Mouse (Mus musculus): ENCODE data around the gene Apbb2. TPM values are rescaled to one million over a fixed set of nuclear protein-coding genes. Genes with fewer than 3 reads are reported as not detected.

Apbb2 gene
- polyA plus RNA-seq, 1 experiment from 2014 or later: 63.9 TPM

DNA sequence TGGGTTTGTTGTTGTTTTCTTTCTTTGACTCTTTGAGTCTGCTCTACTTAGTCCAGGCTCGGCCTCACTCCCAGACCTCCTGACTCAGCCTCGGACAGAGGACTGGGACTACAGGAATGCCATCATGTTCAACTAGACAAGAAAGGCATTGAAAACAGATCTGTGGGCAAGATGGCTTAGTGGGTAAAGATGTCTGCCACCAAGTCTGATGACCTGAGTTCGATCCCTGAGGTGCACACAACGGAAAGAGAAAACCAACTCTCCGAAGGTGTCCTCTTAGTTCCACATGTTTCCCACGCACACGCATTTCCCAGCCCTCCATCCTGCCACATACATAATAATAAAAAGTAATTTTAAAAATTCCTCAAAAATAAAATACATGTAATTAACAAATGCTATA, 106.1 kb downstream of the Apbb2 start:
- Histone ChIP-seq H3K4me2 (replicated peaks) (no peak overlapping the region), H3K27me3 (no peaks in the 10 kb centered on the region), H3K36me3 (no peaks in the 10 kb centered on the region), H3K27ac (no peak overlapping the region), H3K9me3 (no peaks in the 10 kb centered on the region), H3K4me3 (no peak overlapping the region), H3K9ac (no peak overlapping the region), H3K4me1 (peaks cover 60% of the 10 kb centered on the region)
- WGBS: 92% methylated on average over 7 of the region's 7 CpGs
- ATAC-seq (ENCODE audit: low FRiP score, low read depth): no peak

GRCm38 (mm10) chr5:66510716-66511115, 107.9 kb downstream of the Apbb2 start:
- Histone ChIP-seq H3K27me3 (no peaks in the 10 kb centered on the region), H3K4me3 (no peak overlapping the region), H3K4me1 (peaks cover 49% of the 10 kb centered on the region), H3K27ac (no peak overlapping the region), H3K4me2 (replicated peaks) (no peak overlapping the region), H3K9ac (no peak overlapping the region), H3K9me3 (no peaks in the 10 kb centered on the region), H3K36me3 (no peaks in the 10 kb centered on the region)
- 73% methylated on average over 5 of the region's 7 CpGs for WGBS
- ATAC-seq (ENCODE audit: low FRiP score, low read depth): no peak

- Histone ChIP-seq H3K9me3 (no peaks in the 10 kb centered on the region), H3K27ac (no peak overlapping the region), H3K27me3 (no peaks in the 10 kb centered on the region), H3K4me1 (peaks cover 39% of the 10 kb centered on the region), H3K9ac (no peak overlapping the region), H3K36me3 (no peaks in the 10 kb centered on the region), H3K4me2 (replicated peaks) (no peak overlapping the region), H3K4me3 (no peak overlapping the region)
- 65% methylated on average over 5 of the region's 5 CpGs for WGBS
- no peak for ATAC-seq (ENCODE audit: low FRiP score, low read depth)
Observed at GRCm38 (mm10) chr5:66509151-66509550, 109.4 kb downstream of the Apbb2 start.

GRCm38 (mm10) chr5:66505578-66505977, 113.0 kb downstream of the Apbb2 start:
- Histone ChIP-seq H3K27me3 (no peaks in the 10 kb centered on the region), H3K4me3 (no peak overlapping the region), H3K4me1 (peaks cover 40% of the 10 kb centered on the region), H3K9ac (no peak overlapping the region), H3K36me3 (no peaks in the 10 kb centered on the region), H3K9me3 (no peaks in the 10 kb centered on the region; the same call in 1 of the 2 replicates), H3K27ac (no peak overlapping the region), H3K4me2 (replicated peaks) (no peak overlapping the region)
- 83% methylated on average over 3 of the region's 3 CpGs for WGBS
- no peak for ATAC-seq (ENCODE audit: low FRiP score, low read depth)

DNA sequence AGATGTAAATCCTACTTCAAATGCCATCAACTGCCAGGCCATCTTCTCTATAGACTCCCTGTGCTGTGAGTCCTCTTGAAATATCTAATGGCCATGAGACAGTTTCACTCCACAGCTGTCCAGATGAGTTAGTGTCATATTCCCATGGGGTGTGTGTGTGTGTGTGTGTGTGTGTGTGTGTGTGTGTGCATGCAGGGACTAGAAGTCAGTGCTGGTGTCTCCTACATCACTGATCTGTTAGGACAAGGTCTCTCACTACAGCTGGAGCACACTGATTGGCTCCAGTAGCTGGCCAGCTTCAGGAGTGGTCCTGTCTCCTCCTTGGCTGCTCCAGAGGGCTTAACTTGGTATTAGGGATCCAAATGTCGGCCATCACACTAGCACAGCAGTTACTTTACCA, 113.5 kb downstream of the Apbb2 start:
- H3K27me3 ChIP-seq: no peaks in the 10 kb centered on the region
- H3K4me3 ChIP-seq: no peak overlapping the region
- 78% methylated on average over 1 of the region's 1 CpGs for WGBS

GRCm38 (mm10) chr5:66504434-66504747, 114.2 kb downstream of the Apbb2 start:
- Histone ChIP-seq H3K9me3 (no peaks in the 10 kb centered on the region; the same call in 1 of the 2 replicates), H3K27me3 (no peaks in the 10 kb centered on the region), H3K36me3 (no peaks in the 10 kb centered on the region), H3K4me3 (no peak overlapping the region), H3K4me2 (replicated peaks) (no peak overlapping the region), H3K4me1 (peaks cover 30% of the 10 kb centered on the region), H3K9ac (0 out of 2 replicates have a peak overlapping the region, but pooled peaks have one; percentile 20), H3K27ac (no peak overlapping the region)
- no peak for ATAC-seq (ENCODE audit: low FRiP score, low read depth)
- 79% methylated on average over 6 of the region's 6 CpGs for WGBS

More for the DNA sequence above, 113.5 kb downstream of the Apbb2 start:
- no peaks in the 10 kb centered on the region; the same call in 1 of the 2 replicates for H3K9me3 ChIP-seq
- no peak overlapping the region for H3K4me2 ChIP-seq (replicated peaks)
- H3K27ac ChIP-seq: no peak overlapping the region
- ATAC-seq (ENCODE audit: low FRiP score, low read depth): no peak
- no peak overlapping the region for H3K9ac ChIP-seq
- no peaks in the 10 kb centered on the region for H3K36me3 ChIP-seq
- H3K4me1 ChIP-seq: peaks cover 37% of the 10 kb centered on the region

- Histone ChIP-seq H3K9ac (0 out of 2 replicates have a peak overlapping the region, but pooled peaks have one; percentile 20), H3K27ac (no peak overlapping the region), H3K9me3 (no peaks in the 10 kb centered on the region; the same call in 1 of the 2 replicates), H3K36me3 (no peaks in the 10 kb centered on the region), H3K27me3 (no peaks in the 10 kb centered on the region), H3K4me1 (peaks cover 24% of the 10 kb centered on the region), H3K4me2 (replicated peaks) (no peak overlapping the region; the same call in 1 of the 2 replicates), H3K4me3 (no peak overlapping the region)
- no peak for ATAC-seq (ENCODE audit: low FRiP score, low read depth)
- WGBS: 34% methylated on average over 17 of the region's 17 CpGs
Observed at GRCm38 (mm10) chr5:66503557-66504433, 114.8 kb downstream of the Apbb2 start.

- Histone ChIP-seq H3K36me3 (no peaks in the 10 kb centered on the region), H3K27ac (no peak overlapping the region), H3K4me3 (no peak overlapping the region), H3K4me2 (replicated peaks) (no peak overlapping the region), H3K27me3 (no peaks in the 10 kb centered on the region), H3K9ac (no peak overlapping the region), H3K9me3 (no peaks in the 10 kb centered on the region; the same call in 1 of the 2 replicates), H3K4me1 (peaks cover 21% of the 10 kb centered on the region)
- WGBS: 86% methylated on average over 1 of the region's 1 CpGs
- no peak for ATAC-seq (ENCODE audit: low FRiP score, low read depth)
Observed at GRCm38 (mm10) chr5:66503033-66503432, 115.6 kb downstream of the Apbb2 start.

DNA sequence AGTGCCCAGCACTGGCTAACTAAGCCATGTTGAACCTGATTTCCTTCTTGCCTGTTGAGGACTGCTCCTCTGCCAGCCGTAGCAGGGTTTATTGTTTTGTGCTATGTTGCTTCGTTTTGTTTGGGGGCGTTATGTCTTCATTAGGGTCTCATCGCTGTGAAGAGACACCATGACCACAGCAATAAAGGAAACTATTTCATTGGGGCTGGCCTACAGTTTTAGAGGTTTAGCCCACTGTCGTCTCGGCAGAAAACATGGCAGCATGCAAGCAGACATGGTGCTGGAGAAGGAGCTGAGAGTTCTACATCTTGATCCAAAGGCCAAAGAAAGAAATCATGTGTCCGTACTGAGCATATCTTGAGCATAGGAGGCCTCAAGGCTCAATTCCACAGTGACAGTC, 119.0 kb downstream of the Apbb2 start:
- no peak for ATAC-seq (ENCODE audit: low FRiP score, low read depth)
- Histone ChIP-seq H3K4me2 (replicated peaks) (no peak overlapping the region), H3K27me3 (no peaks in the 10 kb centered on the region), H3K9me3 (no peaks in the 10 kb centered on the region; the same call in 1 of the 2 replicates), H3K9ac (no peak overlapping the region), H3K4me1 (peaks cover 54% of the 10 kb centered on the region), H3K4me3 (no peak overlapping the region), H3K27ac (no peak overlapping the region), H3K36me3 (no peaks in the 10 kb centered on the region)
- WGBS: 91% methylated on average over 7 of the region's 7 CpGs

- H3K4me2 ChIP-seq (replicated peaks): no peak overlapping the region
Observed at GRCm38 (mm10) chr5:66498140-66498539, 120.4 kb downstream of the Apbb2 start.

DNA sequence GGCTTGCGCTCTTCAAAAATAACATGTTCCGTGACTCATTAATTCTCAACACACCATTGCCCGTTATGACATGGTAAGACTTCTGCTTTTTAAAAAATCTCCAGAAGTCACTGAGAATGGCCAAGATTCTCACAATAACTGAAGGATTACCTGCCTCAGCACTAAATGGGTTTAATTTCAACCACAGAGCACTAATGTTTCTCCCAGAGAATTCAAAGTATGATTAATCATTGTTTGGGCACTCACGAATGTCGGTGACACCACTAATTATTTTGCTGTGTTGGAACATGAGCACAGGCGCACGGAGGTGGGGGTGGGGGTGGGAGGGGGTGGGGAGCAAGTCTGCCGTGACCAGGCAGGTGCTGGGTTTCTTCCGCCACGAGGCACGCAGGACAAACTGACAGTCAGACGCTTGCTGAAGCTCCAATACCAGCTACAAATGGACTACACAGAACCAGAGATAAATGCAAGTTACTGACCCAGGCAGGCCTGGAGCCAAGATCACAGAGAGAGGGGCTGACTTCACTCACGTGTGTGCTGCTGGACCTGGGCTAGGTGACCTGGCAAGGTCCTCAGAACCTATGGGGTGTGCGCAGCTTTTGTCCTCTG, 121.0 kb downstream of the Apbb2 start:
- no peak for ATAC-seq (ENCODE audit: low FRiP score, low read depth)

More at GRCm38 (mm10) chr5:66498140-66498539, 120.4 kb downstream of the Apbb2 start:
- no peak for ATAC-seq (ENCODE audit: low FRiP score, low read depth)
- H3K4me1 ChIP-seq: peaks cover 44% of the 10 kb centered on the region
- H3K36me3 ChIP-seq: no peaks in the 10 kb centered on the region
- no peaks in the 10 kb centered on the region for H3K27me3 ChIP-seq
- 42% methylated on average over 1 of the region's 1 CpGs for WGBS
- no peak overlapping the region for H3K9ac ChIP-seq
- H3K9me3 ChIP-seq: no peaks in the 10 kb centered on the region; the same call in 1 of the 2 replicates
- H3K27ac ChIP-seq: peak overlapping the region; percentile 33; the same call in 1 of the 2 replicates
- H3K4me3 ChIP-seq: no peak overlapping the region

GRCm38 (mm10) chr5:66496881-66497360, 121.7 kb downstream of the Apbb2 start:
- H3K9me3 ChIP-seq: no peaks in the 10 kb centered on the region; the same call in 1 of the 2 replicates
- H3K4me1 ChIP-seq: peaks cover 42% of the 10 kb centered on the region
- ATAC-seq (ENCODE audit: low FRiP score, low read depth): no peak
- WGBS: 40% methylated on average over 4 of the region's 4 CpGs
- H3K9ac ChIP-seq: no peak overlapping the region
- H3K27ac ChIP-seq: no peak overlapping the region
- H3K4me3 ChIP-seq: no peak overlapping the region
- no peaks in the 10 kb centered on the region for H3K27me3 ChIP-seq
- no peak overlapping the region for H3K4me2 ChIP-seq (replicated peaks)
- no peaks in the 10 kb centered on the region for H3K36me3 ChIP-seq

More for the DNA sequence above, 121.0 kb downstream of the Apbb2 start:
- Histone ChIP-seq H3K4me3 (no peak overlapping the region), H3K27ac (peak overlapping the region; percentile 33; the same call in 1 of the 2 replicates), H3K9ac (no peak overlapping the region), H3K36me3 (no peaks in the 10 kb centered on the region), H3K4me1 (peaks cover 42% of the 10 kb centered on the region), H3K27me3 (no peaks in the 10 kb centered on the region), H3K9me3 (no peaks in the 10 kb centered on the region; the same call in 1 of the 2 replicates), H3K4me2 (replicated peaks) (0 out of 2 replicates have a peak overlapping the region, but pooled peaks have one; percentile 21)
- WGBS: 42% methylated on average over 14 of the region's 14 CpGs

Measured in limb, embryonic 13.5 days (tissue).